Mouse (Mus musculus): ENCODE data around the gene Rad1.

DNA sequence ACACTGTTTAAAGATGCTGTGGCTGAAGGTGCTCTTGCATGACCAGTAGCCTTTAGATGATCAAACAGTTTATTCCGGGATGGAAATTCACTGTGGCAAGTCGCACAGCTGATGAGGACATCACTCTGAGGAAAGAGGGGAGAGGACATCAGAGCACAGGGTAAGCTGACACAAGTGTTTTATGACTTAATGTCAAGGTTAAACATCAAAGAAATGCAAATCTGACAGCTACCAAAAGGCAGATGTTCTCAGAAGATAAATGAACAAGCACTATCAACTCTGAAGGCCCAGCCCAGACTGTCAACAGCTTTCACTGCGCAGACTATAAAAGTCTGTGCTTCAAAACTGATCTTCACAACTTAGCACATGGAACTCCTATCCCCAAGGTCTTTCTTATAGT, 38.7 kb upstream of the Rad1 start:
- TF ChIP-seq CTCF (IDR thresholded peaks at IDR 0.05; ENCODE audit: low read depth) (no peak), EP300 (optimal IDR thresholded peaks at IDR 0.05) (no peak)
